Mouse (Mus musculus): Measurements from ENCODE around the gene Helz.

GRCm38 (mm10) chr11:107518645-107519429 lies 28.9 kb upstream of the Helz start:
- TF ChIP-seq CTCF (IDR thresholded peaks at IDR 0.05; ENCODE audit: low read depth) (no peak), EP300 (IDR thresholded peaks at IDR 0.05; ENCODE audit: low read depth) (no peak)
